Mouse (Mus musculus) v-Abl transformed pro-B cells (cell line): ENCODE measurements around the gene Man1b1.

ENCODE experiments used
- in situ Hi-C, 2 experiments: fragments of 400-800 bp; cut with MboI; formaldehyde crosslinking; loops; one replicate each; pipeline ENCODE4 v1.15.1; 2025; ENCODE audit not compliant: unreplicated experiment in 2 of 2

The Man1b1 gene

DNA sequence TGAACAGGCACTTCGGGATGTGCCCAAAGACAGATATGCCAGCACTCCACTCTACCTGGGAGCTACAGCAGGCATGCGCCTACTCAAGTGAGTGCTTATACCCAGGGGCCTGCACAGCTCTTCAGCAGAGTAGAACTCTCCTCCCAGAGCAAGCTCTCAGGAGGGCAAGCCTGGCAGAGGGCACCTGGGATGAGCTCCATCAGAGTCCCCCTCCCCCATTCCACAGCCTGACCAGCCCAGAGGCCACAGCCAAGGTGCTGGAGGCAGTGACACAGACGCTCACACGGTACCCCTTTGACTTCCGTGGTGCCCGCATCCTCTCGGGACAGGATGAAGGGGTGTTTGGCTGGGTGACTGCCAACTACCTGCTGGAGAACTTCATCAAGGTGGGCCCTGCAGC is 65.9 kb downstream of the Man1b1 start:
- in situ Hi-C loops = no loop called here

- in situ Hi-C loops = no loop called here
Observed at GRCm38 (mm10) chr2:25399051-25399450, 66.9 kb downstream of the Man1b1 start, which contains the start of gene Npdc1. TSS of gene Npdc1 (plus strand) at chr2:25399351.

GRCm38 (mm10) chr2:25400291-25400690 is 68.2 kb downstream of the Man1b1 start:
- in situ Hi-C loops = loop anchor here (5.0 to 10.0 kb wide), 4 partner anchors 65 to 273 kb away; partner anchors contain the start of gene Man1b1 (in 1 of the 2)

- in situ Hi-C loops = loop anchor here (5.0 to 10.0 kb wide), 4 partner anchors 66 to 273 kb away; partner anchors contain the start of gene Man1b1 (in 1 of the 2)
Observed at GRCm38 (mm10) chr2:25400764-25401163, 68.6 kb downstream of the Man1b1 start.
